Mouse (Mus musculus) testis, adult 2 months (tissue): ENCODE measurements at regions not wholly inside any gene's neighbourhood (a gene's known extent, or its start where the extent isn't known, plus 50 kb on each side); places are given as distances from the start of the nearest gene placed in this dataset.

Source experiments
- H3K27ac ChIP-seq: fragments of 200-500 bp; 2 replicates; pipeline ENCODE4 v1.5.1; 2012; ENCODE audit warnings: low read depth, low read length; ENCODE audit not compliant: control insufficient read depth, insufficient read depth
- H3K27me3 ChIP-seq: fragments of 200-500 bp; 2 replicates; pipeline ENCODE4 v1.6.1; 2012; ENCODE audit warnings: mild to moderate bottlenecking, low read length, moderate library complexity; ENCODE audit not compliant: control insufficient read depth, insufficient read depth
- H3K36me3 ChIP-seq: fragments of 200-500 bp; 2 replicates; pipeline ENCODE4 v1.6.1; 2012; ENCODE audit warnings: mild to moderate bottlenecking, low read length; ENCODE audit not compliant: control insufficient read depth, insufficient read depth
- H3K4me1 ChIP-seq: fragments of 200-500 bp; 2 replicates; pipeline ENCODE4 v1.6.1; 2012; ENCODE audit warnings: low read length; ENCODE audit not compliant: control insufficient read depth, insufficient read depth
- H3K4me3 ChIP-seq: fragments of 200-500 bp; 2 replicates; pipeline ENCODE4 v1.5.1; 2012; ENCODE audit warnings: low read depth, mild to moderate bottlenecking, low read length, moderate library complexity, mixed read lengths; ENCODE audit not compliant: control insufficient read depth
- CTCF ChIP-seq: fragments of 200-500 bp; IDR thresholded peaks from 2 replicates; pipeline ENCODE4 v1.5.1; 2012; ENCODE audit warnings: low read depth, mild to moderate bottlenecking, inconsistent platforms, low read length, moderate library complexity; ENCODE audit not compliant: control insufficient read depth, insufficient read depth, insufficient replicate concordance
- POLR2A ChIP-seq: fragments of 200-500 bp; IDR thresholded peaks from 2 replicates; pipeline ENCODE4 v1.6.1; 2012; ENCODE audit warnings: low read depth, mild to moderate bottlenecking, inconsistent platforms, low read length, moderate library complexity; ENCODE audit not compliant: control insufficient read depth

DNA sequence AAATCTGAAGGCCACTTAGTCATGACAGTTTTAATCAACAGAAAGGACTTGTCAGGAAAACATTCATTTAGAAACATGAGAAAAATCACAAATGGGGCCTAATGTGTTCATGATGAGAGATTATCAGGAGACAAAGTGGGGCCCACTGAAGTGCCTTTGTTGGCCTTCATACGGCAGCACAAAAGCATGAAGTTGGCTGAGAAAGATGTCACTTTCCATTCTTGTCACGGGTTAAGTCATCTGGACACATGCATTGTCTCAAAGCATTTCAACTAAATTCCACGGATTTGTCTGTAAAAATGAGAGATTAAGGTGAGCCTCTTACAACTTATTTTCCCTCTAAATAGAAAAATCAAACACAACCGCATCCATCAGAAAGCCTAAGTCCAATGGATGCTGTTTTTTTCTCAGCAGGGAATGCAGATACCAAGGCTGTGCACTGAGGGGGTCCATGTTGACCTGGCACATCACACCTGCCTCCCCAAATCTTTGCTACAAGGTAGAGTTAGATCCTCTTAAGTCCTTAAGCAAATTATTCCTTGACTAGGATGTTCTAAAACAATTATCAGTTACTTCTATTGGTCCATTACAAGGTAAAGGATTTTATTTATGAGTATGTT is 1679.2 kb downstream of the 4930444P10Rik start:
- H3K4me3 ChIP-seq, result peak overlapping the region; percentile 10; the same call in 1 of the 2 replicates
- no peaks in the 10 kb centered on the region for H3K36me3 ChIP-seq
- no peaks in the 10 kb centered on the region for H3K27me3 ChIP-seq
- no peak overlapping the region for H3K27ac ChIP-seq
- no peaks in the 10 kb centered on the region for H3K4me1 ChIP-seq
- TF ChIP-seq CTCF, result no peak
- TF ChIP-seq POLR2A, result no peak

DNA sequence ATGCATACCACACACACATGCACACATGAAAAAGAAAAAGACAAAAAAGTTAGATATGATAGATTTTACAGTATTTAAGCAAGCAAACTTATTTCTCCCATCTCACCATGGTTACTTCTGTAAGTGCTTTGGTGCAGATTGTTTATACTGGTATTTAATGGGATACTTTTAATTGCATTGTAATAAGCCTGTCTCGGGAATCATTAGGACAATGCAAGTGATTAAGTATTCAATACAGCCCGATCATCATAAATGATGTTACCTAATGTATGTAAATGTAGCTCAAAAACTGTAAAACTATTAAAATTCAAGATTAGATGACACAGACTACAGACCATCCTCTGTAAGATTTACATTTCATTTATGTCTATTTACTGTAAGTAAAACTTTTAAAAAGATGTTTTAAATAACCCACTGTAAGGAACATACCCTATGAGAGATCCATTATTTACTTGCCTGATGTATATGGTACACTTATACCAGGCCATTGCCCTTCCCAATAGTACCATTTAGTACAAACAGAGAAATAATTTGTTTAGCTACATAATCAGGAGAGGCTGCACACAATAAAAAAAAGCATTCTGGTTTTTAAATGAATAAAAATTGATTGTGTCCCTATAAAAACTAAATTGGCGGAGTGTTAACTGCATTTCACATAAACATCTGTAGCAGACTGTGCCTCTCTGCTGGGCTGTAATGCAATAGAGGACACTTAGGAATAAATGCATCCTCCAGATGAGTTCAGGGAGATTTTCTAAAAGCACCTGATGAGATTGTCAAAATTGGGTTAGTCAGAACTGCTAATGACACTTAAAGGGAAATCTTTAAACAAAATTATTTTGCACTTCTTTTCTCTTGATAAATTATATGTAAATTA is 1722.9 kb downstream of the 4930444P10Rik start:
- Histone ChIP-seq H3K4me1 (no peaks in the 10 kb centered on the region), H3K27ac (no peak overlapping the region), H3K4me3 (no peak overlapping the region), H3K27me3 (no peaks in the 10 kb centered on the region), H3K36me3 (no peaks in the 10 kb centered on the region)
- no peak for TF ChIP-seq POLR2A
- TF ChIP-seq CTCF, result no peak

DNA sequence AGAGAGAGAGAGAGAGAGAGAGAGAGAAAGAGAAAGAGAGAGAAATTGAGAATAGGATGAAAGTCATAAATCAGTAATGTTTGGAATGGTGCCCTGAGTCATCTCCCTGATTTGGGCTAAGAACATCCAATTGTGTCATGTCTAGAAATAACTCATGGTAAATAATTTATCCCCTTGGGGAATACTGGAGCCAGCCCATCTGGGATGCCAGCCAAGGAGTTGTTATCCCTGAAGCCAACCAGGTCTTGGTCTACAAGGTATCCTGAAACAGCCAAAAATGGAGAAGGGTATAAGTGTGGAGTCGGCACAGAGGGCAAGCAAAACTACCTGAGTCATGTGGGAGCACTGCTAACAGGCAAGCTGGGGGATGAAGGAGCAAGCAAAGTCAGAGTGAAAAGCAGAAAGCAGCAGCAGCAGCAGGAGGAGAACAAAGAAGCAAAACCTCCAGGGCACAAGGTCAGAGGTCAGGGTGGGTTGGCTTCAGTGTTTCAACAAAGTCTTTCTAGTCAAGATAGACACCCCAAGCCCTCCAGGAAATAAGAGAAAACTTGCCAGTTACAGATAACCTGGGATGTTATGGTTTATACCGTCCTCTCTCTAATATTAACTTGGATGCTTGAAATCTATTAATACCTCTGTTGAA is 1733.0 kb downstream of the 4930444P10Rik start:
- H3K27ac ChIP-seq, result no peak overlapping the region
- no peak overlapping the region for H3K4me3 ChIP-seq
- H3K27me3 ChIP-seq, result no peaks in the 10 kb centered on the region
- H3K36me3 ChIP-seq, result no peaks in the 10 kb centered on the region
- TF ChIP-seq CTCF, result no peak
- no peak for TF ChIP-seq POLR2A
- no peaks in the 10 kb centered on the region for H3K4me1 ChIP-seq
